Mouse (Mus musculus): ENCODE results near the gene Npas3.

DNA sequence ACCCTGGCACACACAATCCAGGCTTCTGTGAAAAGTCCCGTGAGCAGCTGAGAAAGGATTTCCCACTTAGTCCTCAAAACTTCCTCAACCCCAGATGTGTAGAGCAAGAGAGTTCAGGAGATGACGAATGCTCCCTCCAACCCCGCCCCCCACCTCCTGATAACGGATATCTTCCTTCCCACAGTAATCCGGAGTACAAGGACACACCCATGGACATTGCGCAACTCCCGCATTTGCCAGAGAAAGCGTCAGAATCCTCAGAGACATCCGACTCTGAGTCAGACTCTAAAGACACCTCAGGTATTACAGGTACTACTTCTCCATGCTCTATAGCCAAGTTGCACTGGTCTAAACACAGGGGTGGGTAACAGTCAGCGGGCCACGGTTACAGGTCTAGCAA lies 817.1 kb downstream of the Npas3 start:
- TF ChIP-seq GATA1 (IDR thresholded peaks at IDR 0.05; ENCODE audit: low read length) = no peak
- no peak for TF ChIP-seq TAL1 (IDR thresholded peaks at IDR 0.05; ENCODE audit: low read length)
